Mouse (Mus musculus): ENCODE measurements around the gene Gm43518. TPM values are rescaled to one million over a fixed set of nuclear protein-coding genes. Genes with fewer than 3 reads are reported as not detected.
A peak's percentile ranks its signal among the peaks of the same experiment; 100 is the strongest.

The Gm43518 gene
- polyA plus RNA-seq (2016; fragmentation: Nextera tagmentation; extraction: Ambion mirVana), result 1.4 and 3.4 TPM in 2 replicates

DNA sequence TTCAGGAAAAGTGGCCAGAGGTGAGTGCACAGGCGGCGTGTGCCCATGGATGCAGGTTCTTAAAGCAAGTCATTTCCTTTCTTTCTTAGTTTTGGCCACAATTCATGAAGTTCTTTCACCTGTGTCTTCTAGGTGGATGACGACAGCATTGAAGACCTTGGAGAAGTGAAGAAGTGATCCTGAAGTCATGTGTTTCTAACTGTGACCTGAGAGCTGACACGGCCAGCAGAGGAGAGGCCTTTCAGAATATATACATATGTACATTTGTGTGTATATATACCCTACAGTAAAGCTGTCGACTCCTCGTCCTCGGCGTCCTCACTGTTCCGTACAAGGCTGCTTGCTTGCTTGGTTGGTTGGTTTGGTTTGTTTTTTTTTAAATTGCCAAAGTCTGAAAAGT is at the start of gene Gm43518:
Gm43518 (plus strand) TSS at position 301 of the 400 bp plus-strand sequence.
- Histone ChIP-seq H3K27me3 (no peaks in the 10 kb centered on the region), H3K9me3 (no peaks in the 10 kb centered on the region), H3K4me1 (peaks cover 5% of the 10 kb centered on the region), H3K36me3 (replicated peaks) (peaks cover 64% of the 10 kb centered on the region), H3K4me2 (no peak within 1 kb of the TSS), H3K27ac (no peak within 1 kb of the TSS), H3K4me3 (replicated peaks) (no peak within 1 kb of the TSS), H3K9ac (no peak within 1 kb of the TSS)
- ATAC-seq (ENCODE audit: low FRiP score), result no peak
- whole genome bisulfite sequencing, result 96% methylated on average over 9 of the region's 9 CpGs

DNA sequence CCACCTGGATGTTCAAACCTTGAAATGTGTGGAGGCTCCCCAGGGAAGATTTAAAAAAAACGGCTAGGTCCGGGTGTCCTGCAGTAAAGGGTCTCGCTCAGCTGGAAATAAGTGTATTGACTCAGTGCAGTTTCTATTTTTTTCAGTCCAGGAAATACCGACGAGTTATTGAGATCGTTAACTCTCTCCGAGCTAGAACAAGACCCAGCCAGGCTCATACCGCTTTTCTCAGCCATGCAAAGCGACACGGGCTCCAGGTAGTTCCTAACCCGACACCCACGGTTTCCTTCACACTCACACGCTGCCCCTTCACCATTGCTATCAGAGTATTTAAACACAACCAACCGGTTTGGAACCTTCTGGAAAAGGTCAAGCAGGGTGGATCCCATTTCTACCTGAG is 49.2 kb upstream of the Gm43518 start:
- Histone ChIP-seq H3K4me1 (no peaks in the 10 kb centered on the region), H3K9ac (no peak overlapping the region), H3K4me3 (replicated peaks) (no peak overlapping the region), H3K9me3 (no peaks in the 10 kb centered on the region), H3K27ac (no peak overlapping the region), H3K36me3 (replicated peaks) (no peaks in the 10 kb centered on the region), H3K27me3 (no peaks in the 10 kb centered on the region; the same call in 1 of the 2 replicates), H3K4me2 (no peak overlapping the region)
- 64% methylated on average over 14 of the region's 14 CpGs for WGBS
- ATAC-seq (ENCODE audit: low FRiP score), result no peak

DNA sequence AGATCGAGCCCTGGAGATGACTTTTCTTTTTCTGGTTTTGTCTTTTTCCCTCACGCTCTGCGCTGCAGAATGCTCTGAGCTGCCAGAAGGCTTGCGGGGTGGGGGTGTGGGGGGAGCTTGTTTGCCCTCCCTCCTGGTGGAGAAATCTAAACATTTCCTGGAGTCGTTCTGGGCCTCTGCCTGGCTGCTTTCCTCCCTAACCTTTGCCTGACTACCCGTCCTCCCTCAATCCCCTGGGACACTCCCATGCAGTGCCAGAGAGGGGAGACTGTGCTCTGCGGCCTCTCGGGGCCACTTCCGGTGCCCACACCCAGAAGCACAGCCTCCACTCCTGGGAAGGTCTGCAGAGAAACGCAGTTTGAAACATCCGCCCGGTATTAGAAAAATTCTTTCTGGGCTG is 47.3 kb upstream of the Gm43518 start, which contains the start of gene Hcar1:
Hcar1 (minus strand) TSS at position 93 of the 400 bp plus-strand sequence.
- no peaks in the 10 kb centered on the region for H3K4me1 ChIP-seq
- 0 out of 2 replicates have a peak within 1 kb of the TSS, but pooled peaks have one; percentile 13 for H3K27ac ChIP-seq
- no peak for ATAC-seq (ENCODE audit: low FRiP score)
- no peak within 1 kb of the TSS for H3K9ac ChIP-seq
- 73% methylated on average over 12 of the region's 12 CpGs for WGBS
- H3K9me3 ChIP-seq, result no peaks in the 10 kb centered on the region
- no peaks in the 10 kb centered on the region for H3K36me3 ChIP-seq (replicated peaks)
- H3K27me3 ChIP-seq, result no peaks in the 10 kb centered on the region; the same call in 1 of the 2 replicates
- no peak within 1 kb of the TSS for H3K4me3 ChIP-seq (replicated peaks)
- no peak within 1 kb of the TSS for H3K4me2 ChIP-seq

DNA sequence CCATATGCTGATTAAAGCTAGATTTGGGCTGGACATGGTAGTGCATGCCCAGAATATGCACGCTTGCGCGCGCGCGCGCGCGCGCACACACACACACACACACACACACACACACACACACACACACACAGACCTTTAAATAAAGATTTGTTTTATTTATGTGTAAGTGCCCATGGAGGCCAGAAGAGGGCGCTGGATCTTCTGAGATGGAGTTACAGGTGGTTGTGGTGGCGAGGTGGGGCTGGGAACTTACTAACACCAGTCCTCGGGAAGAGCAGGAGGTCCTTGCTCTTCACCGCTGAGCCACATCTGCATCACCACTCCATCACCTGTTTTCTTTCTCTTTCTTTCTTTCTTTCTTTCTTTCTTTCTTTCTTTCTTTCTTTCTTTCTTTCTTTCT is 46.4 kb upstream of the Gm43518 start:
- no peak overlapping the region for H3K9ac ChIP-seq
- WGBS, result 85% methylated on average over 14 of the region's 14 CpGs
- no peak overlapping the region for H3K4me2 ChIP-seq
- no peak for ATAC-seq (ENCODE audit: low FRiP score)
- H3K27me3 ChIP-seq, result no peaks in the 10 kb centered on the region; the same call in 1 of the 2 replicates
- no peak overlapping the region for H3K27ac ChIP-seq
- no peak overlapping the region for H3K4me3 ChIP-seq (replicated peaks)
- no peaks in the 10 kb centered on the region for H3K9me3 ChIP-seq
- H3K36me3 ChIP-seq (replicated peaks), result no peaks in the 10 kb centered on the region
- no peaks in the 10 kb centered on the region for H3K4me1 ChIP-seq

DNA sequence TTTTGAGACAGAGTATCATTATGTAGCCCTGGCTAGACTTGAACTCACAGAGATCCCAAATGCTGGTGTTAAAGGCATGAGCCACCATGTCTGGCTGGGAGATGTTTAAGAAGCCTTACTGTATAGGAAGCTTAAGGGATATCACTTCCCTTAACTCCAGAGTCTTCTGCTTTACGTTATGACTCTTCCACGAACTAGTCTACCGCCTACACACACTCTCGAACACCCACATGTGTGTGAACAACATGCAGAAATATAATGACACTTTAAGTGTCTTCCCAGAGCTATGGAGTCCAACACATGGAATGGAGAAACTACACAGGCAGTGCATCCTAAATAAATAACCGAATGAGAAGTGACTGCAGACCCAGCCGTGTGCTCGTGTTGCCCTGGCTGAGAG is 43.3 kb upstream of the Gm43518 start:
- Histone ChIP-seq H3K27ac (no peak overlapping the region), H3K4me1 (no peaks in the 10 kb centered on the region), H3K36me3 (replicated peaks) (no peaks in the 10 kb centered on the region), H3K4me3 (replicated peaks) (no peak overlapping the region), H3K4me2 (no peak overlapping the region), H3K27me3 (no peaks in the 10 kb centered on the region; the same call in 1 of the 2 replicates), H3K9me3 (no peaks in the 10 kb centered on the region), H3K9ac (no peak overlapping the region)
- no peak for ATAC-seq (ENCODE audit: low FRiP score)
- 82% methylated on average over 7 of the region's 7 CpGs for WGBS

DNA sequence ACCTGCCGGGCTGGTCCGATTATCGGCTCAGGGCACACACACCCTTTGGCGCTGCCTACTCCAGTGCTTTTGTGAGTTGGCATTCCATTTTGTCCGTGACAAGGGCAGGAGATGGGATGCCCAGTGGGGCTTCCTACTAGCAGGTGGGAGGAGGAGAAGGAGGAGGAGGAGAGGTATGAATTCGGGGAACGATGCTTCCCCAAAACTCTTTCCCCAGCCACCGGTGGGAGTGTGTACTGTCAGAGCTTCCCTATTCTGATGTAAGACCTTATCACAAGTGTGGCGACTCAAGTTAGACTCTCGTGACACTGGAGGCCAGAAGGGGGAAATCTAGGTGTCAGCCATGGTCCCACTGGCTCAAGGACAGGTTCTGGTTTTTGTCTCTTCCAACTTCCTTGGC is 42.9 kb upstream of the Gm43518 start:
- H3K9me3 ChIP-seq, result no peaks in the 10 kb centered on the region
- H3K9ac ChIP-seq, result no peak overlapping the region
- ATAC-seq (ENCODE audit: low FRiP score), result no peak
- no peaks in the 10 kb centered on the region for H3K4me1 ChIP-seq
- 78% methylated on average over 10 of the region's 10 CpGs for WGBS
- H3K4me2 ChIP-seq, result no peak overlapping the region
- H3K4me3 ChIP-seq (replicated peaks), result no peak overlapping the region
- no peak overlapping the region for H3K27ac ChIP-seq
- no peaks in the 10 kb centered on the region for H3K27me3 ChIP-seq
- no peaks in the 10 kb centered on the region for H3K36me3 ChIP-seq (replicated peaks)

DNA sequence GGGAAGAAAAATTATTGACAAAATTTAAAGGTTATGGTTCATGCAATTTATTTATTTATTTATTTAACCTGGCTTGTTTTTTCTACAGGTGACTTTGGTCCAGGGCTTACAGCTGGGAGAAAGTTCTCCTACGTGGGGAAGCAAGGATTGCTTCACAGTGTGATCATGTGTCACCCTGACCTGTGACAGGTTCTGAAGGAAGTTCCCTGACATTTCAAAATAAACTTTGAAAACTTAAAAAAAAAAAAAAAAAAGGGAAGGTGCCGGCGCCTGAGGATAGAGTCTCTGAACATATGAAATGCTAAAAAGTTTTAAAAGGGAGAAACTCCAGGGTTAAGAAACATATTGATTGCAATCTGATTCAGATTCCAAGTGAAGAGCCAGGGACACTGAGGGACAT is 40.9 kb upstream of the Gm43518 start:
- no peaks in the 10 kb centered on the region for H3K36me3 ChIP-seq (replicated peaks)
- WGBS, result 79% methylated on average over 3 of the region's 3 CpGs

DNA sequence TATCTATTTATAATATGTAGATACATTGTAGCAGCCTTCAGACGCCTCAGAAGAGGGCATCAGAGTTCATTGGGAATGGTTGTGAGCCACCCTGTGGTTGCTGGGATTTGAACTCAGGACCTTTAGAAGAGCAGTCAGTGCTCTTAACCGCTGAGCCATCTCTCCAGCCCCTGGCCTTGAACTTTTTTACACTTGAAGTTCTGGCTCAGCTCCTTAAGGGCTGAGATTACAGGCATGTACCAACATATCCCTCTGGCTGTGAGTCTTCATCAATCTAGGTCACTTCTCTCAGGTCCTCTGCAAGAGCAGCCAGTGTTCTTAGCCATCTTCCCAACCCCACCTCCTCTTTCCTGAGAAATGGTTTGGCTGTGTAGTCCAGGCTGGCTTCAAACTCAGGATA is 36.9 kb upstream of the Gm43518 start:
- WGBS, result 83% methylated on average over 2 of the region's 2 CpGs

More for the DNA sequence above, 40.9 kb upstream of the Gm43518 start:
- no peak overlapping the region for H3K4me3 ChIP-seq (replicated peaks)
- H3K9ac ChIP-seq, result no peak overlapping the region
- no peak overlapping the region for H3K27ac ChIP-seq
- no peak overlapping the region for H3K4me2 ChIP-seq
- no peak for ATAC-seq (ENCODE audit: low FRiP score)
- H3K9me3 ChIP-seq, result no peaks in the 10 kb centered on the region
- no peaks in the 10 kb centered on the region for H3K27me3 ChIP-seq
- H3K4me1 ChIP-seq, result no peaks in the 10 kb centered on the region

DNA sequence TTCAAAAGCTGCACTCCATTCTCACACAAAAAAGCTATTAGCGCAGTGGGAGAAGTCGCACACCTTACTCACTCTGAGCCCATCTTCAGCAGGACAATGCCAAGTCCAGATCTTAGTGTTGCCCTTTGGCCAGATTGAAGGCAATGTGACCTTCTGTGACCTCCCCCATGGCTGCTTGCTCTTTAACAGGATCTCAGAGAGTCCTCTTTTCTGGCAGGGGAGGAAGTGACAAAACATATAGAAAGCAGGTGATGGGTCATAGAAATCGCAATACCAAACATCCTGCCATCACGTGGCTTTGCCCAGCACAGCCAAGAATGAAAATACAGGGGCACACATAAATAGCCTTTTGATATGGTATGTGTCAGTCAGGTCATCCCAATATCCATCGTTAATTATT is 36.2 kb upstream of the Gm43518 start:
- H3K9me3 ChIP-seq, result no peaks in the 10 kb centered on the region
- WGBS, result 78% methylated on average over 5 of the region's 5 CpGs
- no peak overlapping the region for H3K4me3 ChIP-seq (replicated peaks)
- no peaks in the 10 kb centered on the region for H3K4me1 ChIP-seq
- H3K27ac ChIP-seq, result no peak overlapping the region
- no peaks in the 10 kb centered on the region for H3K36me3 ChIP-seq (replicated peaks)
- H3K27me3 ChIP-seq, result no peaks in the 10 kb centered on the region
- H3K4me2 ChIP-seq, result no peak overlapping the region
- H3K9ac ChIP-seq, result no peak overlapping the region
- no peak for ATAC-seq (ENCODE audit: low FRiP score)

More for the DNA sequence above, 36.9 kb upstream of the Gm43518 start:
- no peaks in the 10 kb centered on the region for H3K9me3 ChIP-seq
- no peaks in the 10 kb centered on the region for H3K27me3 ChIP-seq
- no peak overlapping the region for H3K4me2 ChIP-seq
- H3K4me3 ChIP-seq (replicated peaks), result no peak overlapping the region
- H3K4me1 ChIP-seq, result no peaks in the 10 kb centered on the region
- H3K27ac ChIP-seq, result no peak overlapping the region
- no peak for ATAC-seq (ENCODE audit: low FRiP score)
- no peak overlapping the region for H3K9ac ChIP-seq
- H3K36me3 ChIP-seq (replicated peaks), result no peaks in the 10 kb centered on the region

DNA sequence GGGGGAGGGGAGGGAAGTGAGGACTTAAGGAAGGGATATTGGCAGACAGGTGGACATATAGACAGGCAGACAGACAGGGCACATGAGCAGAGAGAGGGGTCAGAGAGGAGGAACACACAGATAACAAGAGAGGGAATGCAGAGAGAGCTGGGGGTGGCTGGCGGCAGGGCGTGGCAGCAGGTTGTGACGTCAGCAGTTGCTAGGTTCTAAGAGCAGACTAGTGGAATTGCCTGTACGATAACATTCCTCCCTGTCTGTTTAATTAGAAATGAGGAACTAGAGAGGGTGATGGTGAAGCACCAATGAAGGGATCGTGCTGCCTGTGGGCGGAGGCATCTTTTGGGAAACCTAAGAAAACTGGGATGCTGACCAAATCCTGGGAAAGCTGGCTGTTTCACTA is 35.5 kb upstream of the Gm43518 start:
- no peaks in the 10 kb centered on the region for H3K9me3 ChIP-seq
- H3K4me1 ChIP-seq, result no peaks in the 10 kb centered on the region
- 0 out of 2 replicates have a peak overlapping the region, but pooled peaks have one; percentile 0 for H3K4me2 ChIP-seq
- H3K9ac ChIP-seq, result no peak overlapping the region
- H3K27me3 ChIP-seq, result no peaks in the 10 kb centered on the region
- ATAC-seq (ENCODE audit: low FRiP score), result no peak
- 54% methylated on average over 6 of the region's 6 CpGs for WGBS
- H3K4me3 ChIP-seq (replicated peaks), result no peak overlapping the region
- H3K36me3 ChIP-seq (replicated peaks), result no peaks in the 10 kb centered on the region
- H3K27ac ChIP-seq, result no peak overlapping the region

DNA sequence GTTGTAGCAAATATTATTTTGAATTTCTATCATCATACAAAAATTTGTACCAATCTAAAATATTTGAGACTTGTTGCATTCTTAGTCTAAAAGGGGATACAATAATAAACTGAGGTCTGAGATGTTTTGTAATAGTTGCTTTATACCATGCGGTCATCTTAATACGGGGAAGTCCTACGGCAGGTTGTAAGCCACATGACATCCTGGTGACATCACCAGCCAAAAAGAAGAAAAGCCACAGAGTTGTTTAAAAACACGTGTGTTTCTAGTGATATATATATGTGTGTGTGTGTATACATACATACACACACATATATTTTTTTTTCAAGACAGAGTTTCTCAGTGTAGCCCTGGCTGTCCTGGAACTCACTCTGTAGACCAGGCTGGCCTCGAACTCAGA is 33.7 kb upstream of the Gm43518 start:
- H3K27ac ChIP-seq, result no peak overlapping the region
- no peaks in the 10 kb centered on the region for H3K9me3 ChIP-seq

DNA sequence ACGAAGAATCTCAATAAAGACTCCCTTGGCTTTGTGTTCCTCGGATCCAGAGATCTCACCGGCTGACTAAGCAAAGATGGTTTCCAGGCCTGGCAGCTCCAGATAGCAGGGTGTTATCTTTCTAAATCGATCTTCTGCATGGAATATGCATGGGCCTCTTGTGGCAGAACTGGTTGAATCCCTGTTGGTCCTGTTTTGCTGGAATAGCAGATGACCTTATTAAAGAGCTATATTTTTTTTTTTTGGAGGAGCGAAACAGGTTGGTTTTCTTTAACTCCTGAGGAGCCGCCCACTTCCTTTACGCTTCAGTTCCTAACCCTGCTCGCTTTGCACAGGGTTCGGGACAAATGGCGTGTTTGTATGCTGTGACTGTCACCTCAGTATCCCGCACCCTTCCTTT is 30.8 kb upstream of the Gm43518 start:
- 87% methylated on average over 11 of the region's 11 CpGs for WGBS
- no peaks in the 10 kb centered on the region for H3K9me3 ChIP-seq
- no peak overlapping the region for H3K4me3 ChIP-seq (replicated peaks)
- no peaks in the 10 kb centered on the region for H3K36me3 ChIP-seq (replicated peaks)
- H3K27ac ChIP-seq, result no peak overlapping the region
- no peaks in the 10 kb centered on the region for H3K4me1 ChIP-seq
- H3K9ac ChIP-seq, result no peak overlapping the region
- H3K27me3 ChIP-seq, result no peaks in the 10 kb centered on the region
- no peak for ATAC-seq (ENCODE audit: low FRiP score)
- H3K4me2 ChIP-seq, result no peak overlapping the region

More for the DNA sequence above, 33.7 kb upstream of the Gm43518 start:
- Histone ChIP-seq H3K27me3 (no peaks in the 10 kb centered on the region), H3K36me3 (replicated peaks) (no peaks in the 10 kb centered on the region), H3K4me1 (no peaks in the 10 kb centered on the region), H3K4me3 (replicated peaks) (no peak overlapping the region), H3K9ac (no peak overlapping the region), H3K4me2 (no peak overlapping the region)
- 94% methylated on average over 5 of the region's 5 CpGs for WGBS
- no peak for ATAC-seq (ENCODE audit: low FRiP score)

DNA sequence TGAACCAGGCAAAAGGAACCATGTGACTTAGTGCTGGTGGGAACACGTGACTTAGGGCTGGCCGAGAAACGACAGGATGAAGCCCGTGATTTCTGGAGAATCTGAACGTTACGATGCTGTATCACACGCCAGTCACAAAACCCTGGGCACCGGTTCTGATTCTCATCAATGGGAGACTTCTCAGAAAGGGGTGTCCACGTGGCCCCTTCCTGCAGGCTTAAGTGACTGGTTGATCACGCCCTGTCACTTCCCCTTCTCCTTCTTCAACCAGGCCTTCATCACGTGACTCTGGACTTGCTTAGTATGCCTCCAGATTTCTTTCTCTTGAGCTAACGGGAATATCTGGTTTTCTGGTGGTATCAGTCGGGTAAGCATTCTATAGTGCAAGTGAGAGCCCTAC is 29.9 kb upstream of the Gm43518 start:
- no peak overlapping the region for H3K4me3 ChIP-seq (replicated peaks)
- H3K27ac ChIP-seq, result no peak overlapping the region
- H3K27me3 ChIP-seq, result no peaks in the 10 kb centered on the region
- no peaks in the 10 kb centered on the region for H3K36me3 ChIP-seq (replicated peaks)
- ATAC-seq (ENCODE audit: low FRiP score), result no peak
- no peak overlapping the region for H3K9ac ChIP-seq
- H3K4me2 ChIP-seq, result no peak overlapping the region
- H3K9me3 ChIP-seq, result no peaks in the 10 kb centered on the region
- no peaks in the 10 kb centered on the region for H3K4me1 ChIP-seq
- 84% methylated on average over 13 of the region's 13 CpGs for WGBS

Data from forebrain, embryonic 12.5 days (tissue).